Mouse (Mus musculus): ENCODE data around the gene Abtb1. TPM values are rescaled to one million over a fixed set of nuclear protein-coding genes. Genes with fewer than 3 reads are reported as not detected.

Abtb1 gene
- polyA plus RNA-seq, 1 experiment from 2014 or later: 42.5 TPM

- no peak overlapping the region for H3K4me3 ChIP-seq
- H3K36me3 ChIP-seq (replicated peaks): no peaks in the 10 kb centered on the region
- no peak overlapping the region for H3K27ac ChIP-seq
- no peaks in the 10 kb centered on the region for H3K27me3 ChIP-seq (replicated peaks)
- H3K9ac ChIP-seq: no peak overlapping the region
- no peaks in the 10 kb centered on the region for H3K9me3 ChIP-seq
- no peak for ATAC-seq (replicated peaks)
- no peaks in the 10 kb centered on the region for H3K4me1 ChIP-seq
- 61% methylated on average over 3 of the region's 3 CpGs for WGBS
- no peak overlapping the region for H3K4me2 ChIP-seq
Observed at GRCm38 (mm10) chr6:88810291-88810690, 31.5 kb downstream of the Abtb1 start.

GRCm38 (mm10) chr6:88809091-88810037, 32.4 kb downstream of the Abtb1 start:
- Histone ChIP-seq H3K27me3 (replicated peaks) (no peaks in the 10 kb centered on the region), H3K4me2 (no peak overlapping the region), H3K4me3 (no peak overlapping the region), H3K9me3 (no peaks in the 10 kb centered on the region), H3K4me1 (no peaks in the 10 kb centered on the region), H3K36me3 (replicated peaks) (no peaks in the 10 kb centered on the region), H3K9ac (no peak overlapping the region), H3K27ac (no peak overlapping the region)
- WGBS: 73% methylated on average over 23 of the region's 23 CpGs
- ATAC-seq (replicated peaks): 0 out of 2 replicates have a peak, but pooled peaks have one; percentile 45

- no peak overlapping the region for H3K4me2 ChIP-seq
- H3K9ac ChIP-seq: no peak overlapping the region
- H3K36me3 ChIP-seq (replicated peaks): no peaks in the 10 kb centered on the region
- H3K27me3 ChIP-seq (replicated peaks): no peaks in the 10 kb centered on the region
- no peak for ATAC-seq (replicated peaks)
- no peaks in the 10 kb centered on the region for H3K9me3 ChIP-seq
- 94% methylated on average over 17 of the region's 17 CpGs for WGBS
- no peaks in the 10 kb centered on the region for H3K4me1 ChIP-seq
- no peak overlapping the region for H3K4me3 ChIP-seq
- no peak overlapping the region for H3K27ac ChIP-seq
Observed at GRCm38 (mm10) chr6:88804966-88805577, 36.7 kb downstream of the Abtb1 start.

GRCm38 (mm10) chr6:88803957-88804695, 37.7 kb downstream of the Abtb1 start:
- Histone ChIP-seq H3K27ac (no peak overlapping the region), H3K36me3 (replicated peaks) (no peaks in the 10 kb centered on the region), H3K9ac (no peak overlapping the region), H3K4me2 (no peak overlapping the region), H3K27me3 (replicated peaks) (no peaks in the 10 kb centered on the region), H3K9me3 (no peaks in the 10 kb centered on the region), H3K4me3 (no peak overlapping the region), H3K4me1 (no peaks in the 10 kb centered on the region)
- 86% methylated on average over 4 of the region's 4 CpGs for WGBS
- no peak for ATAC-seq (replicated peaks)

GRCm38 (mm10) chr6:88803051-88803450, 38.7 kb downstream of the Abtb1 start:
- Histone ChIP-seq H3K27me3 (replicated peaks) (no peaks in the 10 kb centered on the region), H3K9me3 (no peaks in the 10 kb centered on the region), H3K36me3 (replicated peaks) (no peaks in the 10 kb centered on the region), H3K27ac (no peak overlapping the region), H3K4me3 (no peak overlapping the region), H3K4me1 (no peaks in the 10 kb centered on the region), H3K9ac (no peak overlapping the region), H3K4me2 (no peak overlapping the region)
- WGBS: 87% methylated on average over 7 of the region's 7 CpGs
- ATAC-seq (replicated peaks): no peak

GRCm38 (mm10) chr6:88800735-88801134, 41.0 kb downstream of the Abtb1 start:
- no peak overlapping the region for H3K4me3 ChIP-seq
- ATAC-seq (replicated peaks): no peak
- H3K27ac ChIP-seq: no peak overlapping the region
- no peaks in the 10 kb centered on the region for H3K4me1 ChIP-seq
- H3K36me3 ChIP-seq (replicated peaks): no peaks in the 10 kb centered on the region
- H3K4me2 ChIP-seq: no peak overlapping the region
- H3K27me3 ChIP-seq (replicated peaks): no peaks in the 10 kb centered on the region
- WGBS: 62% methylated on average over 3 of the region's 3 CpGs
- no peak overlapping the region for H3K9ac ChIP-seq
- no peaks in the 10 kb centered on the region for H3K9me3 ChIP-seq

- no peaks in the 10 kb centered on the region for H3K4me1 ChIP-seq
- no peak for ATAC-seq (replicated peaks)
- H3K27ac ChIP-seq: no peak overlapping the region
Observed at GRCm38 (mm10) chr6:88800191-88800590, 41.6 kb downstream of the Abtb1 start.

GRCm38 (mm10) chr6:88794561-88794971, 47.2 kb downstream of the Abtb1 start:
- no peak overlapping the region for H3K4me2 ChIP-seq
- H3K9me3 ChIP-seq: no peaks in the 10 kb centered on the region
- no peak overlapping the region for H3K27ac ChIP-seq
- H3K4me3 ChIP-seq: no peak overlapping the region
- peaks cover 35% of the 10 kb centered on the region for H3K4me1 ChIP-seq
- H3K9ac ChIP-seq: no peak overlapping the region
- H3K36me3 ChIP-seq (replicated peaks): no peaks in the 10 kb centered on the region
- H3K27me3 ChIP-seq (replicated peaks): no peaks in the 10 kb centered on the region; the same call in 1 of the 2 replicates
- WGBS: 70% methylated on average over 14 of the region's 14 CpGs
- ATAC-seq (replicated peaks): no peak

More at GRCm38 (mm10) chr6:88800191-88800590, 41.6 kb downstream of the Abtb1 start:
- no peak overlapping the region for H3K4me3 ChIP-seq
- no peaks in the 10 kb centered on the region for H3K9me3 ChIP-seq
- no peaks in the 10 kb centered on the region for H3K27me3 ChIP-seq (replicated peaks)
- WGBS: 84% methylated on average over 7 of the region's 7 CpGs
- no peak overlapping the region for H3K9ac ChIP-seq
- no peak overlapping the region for H3K4me2 ChIP-seq
- no peaks in the 10 kb centered on the region for H3K36me3 ChIP-seq (replicated peaks)

GRCm38 (mm10) chr6:88793872-88794271, 47.9 kb downstream of the Abtb1 start:
- H3K4me3 ChIP-seq: no peak overlapping the region
- no peaks in the 10 kb centered on the region for H3K9me3 ChIP-seq
- H3K4me1 ChIP-seq: peaks cover 38% of the 10 kb centered on the region
- H3K27me3 ChIP-seq (replicated peaks): no peaks in the 10 kb centered on the region; the same call in 1 of the 2 replicates
- no peaks in the 10 kb centered on the region for H3K36me3 ChIP-seq (replicated peaks)
- no peak overlapping the region for H3K27ac ChIP-seq
- 70% methylated on average over 13 of the region's 13 CpGs for WGBS
- H3K4me2 ChIP-seq: no peak overlapping the region
- no peak for ATAC-seq (replicated peaks)
- no peak overlapping the region for H3K9ac ChIP-seq

GRCm38 (mm10) chr6:88793243-88793642, 48.5 kb downstream of the Abtb1 start:
- Histone ChIP-seq H3K4me3 (no peak overlapping the region), H3K27me3 (replicated peaks) (no peaks in the 10 kb centered on the region; the same call in 1 of the 2 replicates), H3K4me2 (no peak overlapping the region), H3K27ac (no peak overlapping the region), H3K9ac (peak overlapping the region; percentile 12; the same call in 1 of the 2 replicates), H3K36me3 (replicated peaks) (no peaks in the 10 kb centered on the region), H3K4me1 (peaks cover 42% of the 10 kb centered on the region), H3K9me3 (no peaks in the 10 kb centered on the region)
- WGBS: 16% methylated on average over 2 of the region's 2 CpGs
- ATAC-seq (replicated peaks): peak; percentile 80

GRCm38 (mm10) chr6:88792147-88792691, 49.6 kb downstream of the Abtb1 start:
- no peak for ATAC-seq (replicated peaks)
- no peak overlapping the region for H3K4me3 ChIP-seq

GRCm38 (mm10) chr6:88791299-88791698, 50.5 kb downstream of the Abtb1 start:
- H3K4me2 ChIP-seq: no peak overlapping the region
- WGBS: 33% methylated on average over 9 of the region's 9 CpGs

More at GRCm38 (mm10) chr6:88792147-88792691, 49.6 kb downstream of the Abtb1 start:
- Histone ChIP-seq H3K9me3 (no peaks in the 10 kb centered on the region), H3K9ac (no peak overlapping the region), H3K36me3 (replicated peaks) (no peaks in the 10 kb centered on the region), H3K4me2 (no peak overlapping the region), H3K4me1 (peaks cover 50% of the 10 kb centered on the region), H3K27ac (no peak overlapping the region), H3K27me3 (replicated peaks) (no peaks in the 10 kb centered on the region; the same call in 1 of the 2 replicates)
- WGBS: 39% methylated on average over 7 of the region's 7 CpGs

More at GRCm38 (mm10) chr6:88791299-88791698, 50.5 kb downstream of the Abtb1 start:
- Histone ChIP-seq H3K4me1 (peaks cover 52% of the 10 kb centered on the region), H3K9me3 (no peaks in the 10 kb centered on the region), H3K36me3 (replicated peaks) (no peaks in the 10 kb centered on the region), H3K27ac (no peak overlapping the region), H3K9ac (no peak overlapping the region), H3K4me3 (no peak overlapping the region), H3K27me3 (replicated peaks) (no peaks in the 10 kb centered on the region; the same call in 1 of the 2 replicates)
- ATAC-seq (replicated peaks): no peak
